Mouse (Mus musculus) embryonic facial prominence, embryonic 11.5 days (tissue): Measurements from ENCODE around the gene Rps6ka6. TPM values are rescaled to one million over a fixed set of nuclear protein-coding genes. Genes with fewer than 3 reads are reported as not detected.

Source experiments
- ATAC-seq: fragments of 200-750 bp; cut with Nextera tagmentation; replicated peaks from 2 replicates; pipeline ENCODE4 v1.8.0; 2017; ENCODE audit warnings: low read depth; ENCODE audit not compliant: insufficient number of reproducible peaks, low FRiP score, low TSS enrichment
- DNase-seq: peaks from one replicate; pipeline ENCODE4 v3.0.0-alpha.2; 2015; ENCODE audit warnings: low spot score
- H3K27ac ChIP-seq: fragments of 300-500 bp; sonication (generic); replicated peaks from 2 replicates; pipeline ENCODE4 v1.5.1; 2014; ENCODE audit warnings: mild to moderate bottlenecking, low read depth, low read length, control low read depth
- H3K27me3 ChIP-seq: fragments of 300-500 bp; sonication (generic); 2 replicates; pipeline ENCODE4 v1.6.1; 2014; ENCODE audit warnings: mild to moderate bottlenecking, low read length, moderate library complexity, mixed read lengths; ENCODE audit not compliant: control insufficient read depth, insufficient read depth
- H3K36me3 ChIP-seq: fragments of 300-500 bp; sonication (generic); replicated peaks from 2 replicates; pipeline ENCODE4 v1.6.1; 2014; ENCODE audit warnings: low read depth, mild to moderate bottlenecking, low read length, moderate library complexity, mixed read lengths; ENCODE audit not compliant: control insufficient read depth, insufficient read depth
- H3K4me1 ChIP-seq: fragments of 300-500 bp; sonication (generic); 2 replicates; pipeline ENCODE4 v1.6.1; 2014; ENCODE audit warnings: low read length, mixed read lengths; ENCODE audit not compliant: control insufficient read depth, insufficient read depth
- H3K4me2 ChIP-seq: fragments of 300-500 bp; sonication (generic); 2 replicates; pipeline ENCODE4 v1.6.1; 2014; ENCODE audit warnings: low read depth, mild to moderate bottlenecking, control low read depth, low read length, moderate library complexity
- H3K4me3 ChIP-seq: fragments of 300-500 bp; sonication (generic); 2 replicates; pipeline ENCODE4 v1.5.1; 2014; ENCODE audit warnings: low read depth, low read length, control low read depth
- H3K9ac ChIP-seq: fragments of 300-500 bp; sonication (generic); replicated peaks from 2 replicates; pipeline ENCODE4 v1.6.1; 2014; ENCODE audit warnings: mild to moderate bottlenecking, control low read depth, low read length
- H3K9me3 ChIP-seq: fragments of 300-500 bp; sonication (generic); replicated peaks from 2 replicates; pipeline ENCODE4 v1.6.1; 2016; ENCODE audit warnings: mild to moderate bottlenecking, low read length, inconsistent platforms, mixed read lengths; ENCODE audit not compliant: control insufficient read depth
- WGBS: fragments of 180-500 bp; shearing (Covaris S2); extraction: QIAGEN DNeasy Blood & Tissue Kit; methylation state at CpG from one replicate; pipeline ENCODE4 v1.1.7; 2014; 5-methylcytosine and 5-hydroxymethylcytosine counted together
- polyA plus RNA-seq: library from polyadenylated mRNA; unstranded; fragments of >200 nt; fragmentation: Nextera tagmentation; extraction: Ambion mirVana; gene quantifications from 2 replicates; pipeline ENCODE4 v1.2.1, GENCODE M21; 2014

The Rps6ka6 gene
- polyA plus RNA-seq, 1 experiment from 2014 or later = 92.9 TPM

- H3K36me3 ChIP-seq = no peaks in the 10 kb centered on the region
- no peak overlapping the region for H3K9ac ChIP-seq
- no peaks in the 10 kb centered on the region for H3K9me3 ChIP-seq
- no peak overlapping the region for H3K4me2 ChIP-seq
- no peaks in the 10 kb centered on the region for H3K4me1 ChIP-seq
- H3K27ac ChIP-seq = no peak overlapping the region
- DNase-seq (no peak), ATAC-seq (no peak)
- H3K27me3 ChIP-seq = no peaks in the 10 kb centered on the region
- H3K4me3 ChIP-seq = no peak overlapping the region
Measured at GRCm38 (mm10) chrX:111436571-111436970, 101.2 kb downstream of the Rps6ka6 start.

- no peak overlapping the region for H3K9ac ChIP-seq
- DNase-seq (no peak), ATAC-seq (no peak)
- no peaks in the 10 kb centered on the region for H3K4me1 ChIP-seq
- no peak overlapping the region for H3K4me3 ChIP-seq
- no peaks in the 10 kb centered on the region for H3K27me3 ChIP-seq
- WGBS = 94% methylated on average over 4 of the region's 4 CpGs
- no peaks in the 10 kb centered on the region for H3K36me3 ChIP-seq
- no peak overlapping the region for H3K4me2 ChIP-seq
- no peaks in the 10 kb centered on the region for H3K9me3 ChIP-seq
- no peak overlapping the region for H3K27ac ChIP-seq
Measured at GRCm38 (mm10) chrX:111414775-111415174, 123.0 kb downstream of the Rps6ka6 start.

- H3K36me3 ChIP-seq = no peaks in the 10 kb centered on the region
- H3K27ac ChIP-seq = no peak overlapping the region
- ATAC-seq (no peak), DNase-seq (no peak)
- H3K9ac ChIP-seq = no peak overlapping the region
- H3K27me3 ChIP-seq = no peaks in the 10 kb centered on the region
- 91% methylated on average over 2 of the region's 2 CpGs for WGBS
- H3K4me2 ChIP-seq = no peak overlapping the region
- no peak overlapping the region for H3K4me3 ChIP-seq
- no peaks in the 10 kb centered on the region for H3K9me3 ChIP-seq
- no peaks in the 10 kb centered on the region for H3K4me1 ChIP-seq
Measured at GRCm38 (mm10) chrX:111404816-111405215, 132.9 kb downstream of the Rps6ka6 start.

GRCm38 (mm10) chrX:111377020-111377419, 160.7 kb downstream of the Rps6ka6 start:
- Histone ChIP-seq H3K4me3 (no peak overlapping the region), H3K36me3 (no peaks in the 10 kb centered on the region), H3K4me2 (no peak overlapping the region), H3K9ac (no peak overlapping the region), H3K27me3 (no peaks in the 10 kb centered on the region), H3K4me1 (no peaks in the 10 kb centered on the region), H3K27ac (no peak overlapping the region), H3K9me3 (no peaks in the 10 kb centered on the region)
- ATAC-seq = no peak
- DNase-seq = no peak
- 78% methylated on average over 5 of the region's 5 CpGs for WGBS

- ATAC-seq = no peak
- no peaks in the 10 kb centered on the region for H3K36me3 ChIP-seq
- 44% methylated on average over 1 of the region's 1 CpGs for WGBS
- no peaks in the 10 kb centered on the region for H3K9me3 ChIP-seq
- no peak overlapping the region for H3K4me2 ChIP-seq
- H3K27me3 ChIP-seq = no peaks in the 10 kb centered on the region
- H3K4me1 ChIP-seq = no peaks in the 10 kb centered on the region
- DNase-seq = no peak
- H3K9ac ChIP-seq = no peak overlapping the region
- no peak overlapping the region for H3K4me3 ChIP-seq
- no peak overlapping the region for H3K27ac ChIP-seq
Measured at GRCm38 (mm10) chrX:111374177-111374576, 163.6 kb downstream of the Rps6ka6 start.

Other genes starting within 250 kb of the Rps6ka6 start
- gene Hdx, start 159.1 kb upstream of the Rps6ka6 start, polyA plus RNA-seq = 2.2 TPM in 2 replicates